Mouse (Mus musculus): ENCODE data around the gene Sptbn1.

DNA sequence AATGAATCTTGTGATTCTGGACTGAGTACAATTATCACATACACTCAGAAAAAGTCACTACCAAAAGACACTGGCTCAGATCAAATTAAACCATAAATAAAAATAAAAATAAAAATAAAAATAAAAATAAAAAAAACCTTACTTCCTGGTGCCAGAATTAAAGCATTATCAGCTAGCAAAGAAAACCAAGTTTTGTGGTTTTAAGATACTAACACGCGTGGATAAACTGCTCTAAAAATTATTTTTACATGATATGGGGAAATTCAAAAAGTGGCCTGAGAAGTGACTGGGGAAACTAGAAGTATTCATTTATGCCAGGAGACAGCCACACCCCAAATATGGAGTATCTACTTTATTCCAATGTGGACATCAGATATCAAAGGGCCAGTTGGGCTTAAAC lies 89.8 kb downstream of the Sptbn1 start:
- no peak for TF ChIP-seq POLR2A (IDR thresholded peaks at IDR 0.05; ENCODE audit: low read depth, low read length)
- no peak for TF ChIP-seq CTCF (IDR thresholded peaks at IDR 0.05; ENCODE audit: extremely low read depth, insufficient read length, insufficient replicate concordance, low read depth, low read length)

Measured in small intestine, adult 2 months (tissue).